Mouse (Mus musculus) small intestine, adult 2 months (tissue): ENCODE results near the gene Btbd35f6.
"Not testable (repeated sequence)": the region's sequence is repeated elsewhere in the genome, so short reads cannot be mapped to it uniquely, and the experiment has no call there.

Experiments
- CTCF ChIP-seq: fragments of 200-500 bp; IDR thresholded peaks from 2 replicates; pipeline ENCODE4 v1.5.1; 2012; ENCODE audit warnings: low read depth, mild to moderate bottlenecking, control low read depth, inconsistent platforms, low read length, moderate library complexity, mixed read lengths; ENCODE audit not compliant: insufficient replicate concordance, insufficient read length; ENCODE audit errors: extremely low read depth
- POLR2A ChIP-seq: fragments of 200-500 bp; IDR thresholded peaks from 2 replicates; pipeline ENCODE4 v1.6.1; 2012; ENCODE audit warnings: low read depth, mild to moderate bottlenecking, control low read depth, inconsistent platforms, low read length, moderate library complexity

- not testable (repeated sequence) for TF ChIP-seq CTCF, POLR2A
These were observed 26.1 kb downstream of the Btbd35f6 start for GRCm38 (mm10) chrX:33930216-33930615.
